Mouse (Mus musculus) CH12.LX (cell line): ENCODE measurements around the gene Itgb3bp. TPM values are rescaled to one million over a fixed set of nuclear protein-coding genes. Genes with fewer than 3 reads are reported as not detected.

Source experiments
- DNase-seq: peaks from one replicate; pipeline ENCODE4 v3.0.0-alpha.2; 2013; ENCODE audit errors: extremely low read depth
- H3K27ac ChIP-seq: 2 replicates; pipeline ENCODE4 v1.5.1; 2012; ENCODE audit warnings: low read depth, mild to moderate bottlenecking, control low read depth, moderate library complexity; ENCODE audit not compliant: insufficient read depth
- H3K27me3 ChIP-seq: replicated peaks from 2 replicates; pipeline ENCODE3; 2012; ENCODE audit warnings: inconsistent platforms
- H3K36me3 ChIP-seq, 2 experiments: replicated peaks in 1 of 2; 2 replicates each; pipeline versions ENCODE3 to v1.6.1; 2012; ENCODE audit warnings: inconsistent platforms in 1 of 2, low read length in 1 of 2, mild to moderate bottlenecking in 1 of 2, mixed read lengths in 1 of 2, moderate library complexity in 1 of 2; ENCODE audit not compliant: control insufficient read depth in 1 of 2, insufficient read depth in 1 of 2
- H3K4me1 ChIP-seq, 2 experiments: 2 replicates each; pipeline ENCODE4 v1.6.1; 2012; ENCODE audit warnings: inconsistent platforms in 1 of 2, moderate library complexity in 1 of 2; ENCODE audit not compliant: insufficient read depth in 2 of 2, control insufficient read depth in 1 of 2
- H3K4me2 ChIP-seq: 2 replicates; pipeline ENCODE4 v1.6.1; 2012; ENCODE audit warnings: low read depth, mild to moderate bottlenecking, control low read depth; ENCODE audit not compliant: poor library complexity, insufficient read depth, severe bottlenecking
- H3K4me3 ChIP-seq, 3 experiments: fragments of 150-350 bp in 1 of 3; sonication (generic) in 1 of 3; replicated peaks in 1 of 3; 2 replicates each; pipeline versions ENCODE3 to v1.5.1; 2011 to 2012; ENCODE audit warnings: low read depth in 2 of 3, low read length in 2 of 3, mild to moderate bottlenecking in 2 of 3, moderate library complexity in 2 of 3, control low read depth in 1 of 3, improper control_type of control experiment in 1 of 3, inconsistent platforms in 1 of 3, mixed read lengths in 1 of 3; ENCODE audit not compliant: poor library complexity in 1 of 3
- H3K79me2 ChIP-seq: replicated peaks from 2 replicates; pipeline ENCODE4 v1.6.1; 2012; ENCODE audit warnings: mild to moderate bottlenecking, moderate library complexity; ENCODE audit not compliant: control insufficient read depth, poor library complexity, insufficient read depth, severe bottlenecking; ENCODE audit errors: extremely low read depth
- H3K9ac ChIP-seq: 2 replicates; pipeline ENCODE4 v1.6.1; 2012; ENCODE audit warnings: low read depth, mild to moderate bottlenecking, control low read depth, moderate library complexity; ENCODE audit not compliant: insufficient read depth
- H3K9me3 ChIP-seq: replicated peaks from 2 replicates; pipeline ENCODE3; 2012; ENCODE audit warnings: low read length, inconsistent platforms, mixed read lengths
- BHLHE40 ChIP-seq: IDR thresholded peaks from 2 replicates; pipeline ENCODE4 v1.6.1; 2011; ENCODE audit warnings: mild to moderate bottlenecking, low read depth, low read length, improper control_type of control experiment
- CHD2 ChIP-seq: IDR thresholded peaks from 2 replicates; pipeline ENCODE4 v1.6.1; 2011; ENCODE audit warnings: low read length, improper control_type of control experiment
- CTCF ChIP-seq, 2 experiments: IDR thresholded peaks in 1 of 2; conservative IDR thresholded peaks in 1 of 2; 2 replicates each; pipeline ENCODE4 v1.5.1; 2011 to 2012; ENCODE audit warnings: low read depth in 2 of 2, low read length in 2 of 2, improper control_type of control experiment in 1 of 2, inconsistent platforms in 1 of 2, mild to moderate bottlenecking in 1 of 2, moderate library complexity in 1 of 2
- ELF1 ChIP-seq: IDR thresholded peaks from 2 replicates; pipeline ENCODE4 v1.6.1; 2014; ENCODE audit warnings: low read depth, mild to moderate bottlenecking, inconsistent platforms, low read length, improper control_type of control experiment
- EP300 ChIP-seq: IDR thresholded peaks from 2 replicates; pipeline ENCODE4 v1.6.1; 2011; ENCODE audit warnings: low read length, improper control_type of control experiment
- ETS1 ChIP-seq: conservative IDR thresholded peaks from 2 replicates; pipeline ENCODE4 v1.6.1; 2012; ENCODE audit warnings: low read depth, mild to moderate bottlenecking, inconsistent platforms, low read length, improper control_type of control experiment, moderate library complexity
- IRF4 ChIP-seq: IDR thresholded peaks from 2 replicates; pipeline ENCODE4 v1.6.1; 2014; ENCODE audit warnings: low read depth, mild to moderate bottlenecking, inconsistent platforms, low read length, improper control_type of control experiment
- JUND ChIP-seq: conservative IDR thresholded peaks from 2 replicates; pipeline ENCODE4 v1.6.1; 2011; ENCODE audit warnings: low read depth, low read length, improper control_type of control experiment
- KAT2A ChIP-seq: IDR thresholded peaks from 2 replicates; pipeline ENCODE4 v1.6.1; 2012; ENCODE audit warnings: low read length, improper control_type of control experiment, inconsistent platforms; ENCODE audit not compliant: insufficient replicate concordance
- MAFK ChIP-seq: IDR thresholded peaks from 2 replicates; pipeline ENCODE4 v1.6.1; 2011; ENCODE audit warnings: low read length, improper control_type of control experiment; ENCODE audit not compliant: insufficient replicate concordance
- MEF2A ChIP-seq: IDR thresholded peaks from 2 replicates; pipeline ENCODE4 v1.6.1; 2014; ENCODE audit warnings: low read depth, mild to moderate bottlenecking, inconsistent platforms, low read length, improper control_type of control experiment, borderline replicate concordance
- MXI1 ChIP-seq: IDR thresholded peaks from 2 replicates; pipeline ENCODE4 v1.6.1; 2011; ENCODE audit warnings: mild to moderate bottlenecking, low read depth, low read length, improper control_type of control experiment
- MYC ChIP-seq: IDR thresholded peaks from 2 replicates; pipeline ENCODE4 v1.6.1; 2011; ENCODE audit warnings: low read depth, mild to moderate bottlenecking, improper control_type of control experiment, low read length
- POLR2AphosphoS2 ChIP-seq: IDR thresholded peaks from 2 replicates; pipeline ENCODE4 v1.6.1; 2011; ENCODE audit warnings: low read depth, low read length, improper control_type of control experiment
- RAD21 ChIP-seq: IDR thresholded peaks from 2 replicates; pipeline ENCODE4 v1.6.1; 2011; ENCODE audit warnings: low read depth, mild to moderate bottlenecking, low read length, improper control_type of control experiment, moderate library complexity
- SMC3 ChIP-seq: IDR thresholded peaks from 2 replicates; pipeline ENCODE4 v1.6.1; 2011; ENCODE audit warnings: low read depth, low read length, improper control_type of control experiment
- TCF12 ChIP-seq: IDR thresholded peaks from 2 replicates; pipeline ENCODE4 v1.6.1; 2014; ENCODE audit warnings: low read depth, mild to moderate bottlenecking, inconsistent platforms, low read length, improper control_type of control experiment
- UBTF ChIP-seq: IDR thresholded peaks from 2 replicates; pipeline ENCODE4 v1.6.1; 2012; ENCODE audit warnings: low read depth, mild to moderate bottlenecking, inconsistent platforms, low read length, improper control_type of control experiment, moderate library complexity
- ZKSCAN1 ChIP-seq: IDR thresholded peaks from 2 replicates; pipeline ENCODE4 v1.6.1; 2012; ENCODE audit warnings: low read depth, inconsistent platforms, low read length, improper control_type of control experiment, borderline replicate concordance
- ZNF384 ChIP-seq: IDR thresholded peaks from 2 replicates; pipeline ENCODE4 v1.6.1; 2012; ENCODE audit warnings: low read depth, low read length, improper control_type of control experiment, inconsistent platforms
- dilution Hi-C: fragments of 300-500 bp; cut with MboI; formaldehyde crosslinking; loops from 2 replicates; pipeline ENCODE4 v1.14.3; 2020; ENCODE audit warnings: low sequenced_read_pairs; ENCODE audit not compliant: extremely low pct_unique_long_range_greater_than_20kb, extremely low pct_ligation_motif_present
- in situ Hi-C: fragments of 300-500 bp; cut with MboI; formaldehyde crosslinking; loops from 3 replicates; pipeline ENCODE4 v1.14.3; 2019; ENCODE audit warnings: low sequenced_read_pairs, low pct_ligation_motif_present, low pct_unique_long_range_greater_than_20kb, mixed read lengths
- polyA plus RNA-seq: library from polyadenylated mRNA; unstranded; fragments of >175 nt; gene quantifications from 2 replicates; pipeline ENCODE4 v1.2.1, GENCODE M21; 2012; ENCODE audit warnings: low read depth; ENCODE audit not compliant: insufficient read length
- total RNA-seq, 2 experiments: library from RNA; depleted of rRNA; stranded (reverse); fragments of 300-350 nt in 1 of 2; fragments of >200 nt in 1 of 2; gene quantifications; 2 replicates each; pipeline ENCODE4 v1.2.3; 2012 to 2014

Gene Itgb3bp
- total and polyA plus RNA-seq, 3 experiments, result 9.9 to 29.1 (median 22.0) TPM

GRCm38 (mm10) chr4:99773041-99773440, 156.6 kb downstream of the Itgb3bp start:
- in situ Hi-C loops, result no loop called here
- TF ChIP-seq POLR2AphosphoS2 (no peak), TCF12 (no peak), MYC (no peak), JUND (no peak), ETS1 (no peak), MAFK (no peak), EP300 (no peak)
- TF ChIP-seq, all 38 proteins: peak for 0
- no peak overlapping the region for H3K4me2 ChIP-seq
- dilution Hi-C loops, result no loop called here
- H3K27me3 ChIP-seq, result no peaks in the 10 kb centered on the region
- no peak overlapping the region for H3K9ac ChIP-seq
- no peak overlapping the region for H3K27ac ChIP-seq
- H3K4me3 ChIP-seq, result no peak overlapping the region
- DNase-seq, result no peak
- peaks cover 0 to 10% of the 10 kb centered on the region in 2 experiments; a peak in 2 of 4 replicates for H3K4me1 ChIP-seq
- H3K79me2 ChIP-seq, result no peaks in the 10 kb centered on the region
- H3K36me3 ChIP-seq, result peaks cover 0 to 42% of the 10 kb centered on the region in 2 experiments
- no peaks in the 10 kb centered on the region for H3K9me3 ChIP-seq

- in situ Hi-C loops, result no loop called here
- Histone ChIP-seq H3K79me2 (no peaks in the 10 kb centered on the region), H3K9me3 (no peaks in the 10 kb centered on the region), H3K9ac (no peak overlapping the region), H3K4me3 (no peak overlapping the region), H3K4me2 (no peak overlapping the region), H3K27ac (no peak overlapping the region), H3K27me3 (no peaks in the 10 kb centered on the region), H3K36me3 (peaks cover 5 to 41% of the 10 kb centered on the region in 2 experiments), H3K4me1 (peaks cover 0 to 10% of the 10 kb centered on the region in 2 experiments; a peak in 2 of 4 replicates)
- dilution Hi-C loops, result no loop called here
- DNase-seq, result no peak
- TF ChIP-seq MEF2A, result no peak
- TF ChIP-seq ZKSCAN1, result no peak
- TF ChIP-seq BHLHE40, result no peak
- no peak for TF ChIP-seq MYC
- TF ChIP-seq ZNF384, result no peak
- TF ChIP-seq EP300, result no peak
- no peak for TF ChIP-seq UBTF
Measured at GRCm38 (mm10) chr4:99770555-99770954, 159.1 kb downstream of the Itgb3bp start.

- in situ Hi-C loops, result no loop called here
- H3K4me2 ChIP-seq, result no peak overlapping the region
- TF ChIP-seq MYC (no peak), CTCF (conservative IDR thresholded peaks at IDR 0.05 in 1 of 2, IDR thresholded peaks at IDR 0.05 in 1 of 2; ENCODE audit: low read depth in 2 of 2, low read length in 2 of 2) (peak in 1 of 2 experiments; percentile 53; a peak in 2 of 4 replicates), KAT2A (no peak), CHD2 (no peak), JUND (no peak), RAD21 (peak; percentile 44), MXI1 (no peak), TCF12 (no peak), EP300 (no peak), ELF1 (no peak), IRF4 (no peak), POLR2AphosphoS2 (no peak), SMC3 (peak; percentile 30)
- peak; percentile 10 for DNase-seq
- dilution Hi-C loops, result no loop called here
- no peak overlapping the region for H3K4me3 ChIP-seq
- H3K4me1 ChIP-seq, result peaks cover 0 to 17% of the 10 kb centered on the region in 2 experiments; a peak in 2 of 4 replicates
- no peaks in the 10 kb centered on the region for H3K9me3 ChIP-seq
- H3K36me3 ChIP-seq, result peaks cover 5 to 37% of the 10 kb centered on the region in 2 experiments
- no peak overlapping the region for H3K9ac ChIP-seq
- no peak overlapping the region for H3K27ac ChIP-seq
- no peaks in the 10 kb centered on the region for H3K79me2 ChIP-seq
- no peaks in the 10 kb centered on the region for H3K27me3 ChIP-seq
Measured at GRCm38 (mm10) chr4:99766753-99767152, 162.9 kb downstream of the Itgb3bp start.
